Mouse (Mus musculus) intestine, embryonic 14.5 days (tissue): ENCODE results near the gene Pld3. TPM values are rescaled to one million over a fixed set of nuclear protein-coding genes. Genes with fewer than 3 reads are reported as not detected.

Experiments
- ATAC-seq: fragments of 200-750 bp; cut with Nextera tagmentation; replicated peaks from 2 replicates; pipeline ENCODE4 v1.8.0; 2017; ENCODE audit warnings: low read depth, moderate number of reproducible peaks, moderate TSS enrichment, moderate library complexity; ENCODE audit not compliant: low FRiP score, low TSS enrichment
- DNase-seq: peaks from one replicate; pipeline ENCODE4 v3.0.0-alpha.2; 2018; ENCODE audit warnings: low spot score
- H3K27ac ChIP-seq: fragments of 300-500 bp; sonication (generic); 2 replicates; pipeline ENCODE4 v1.5.1; 2014; ENCODE audit warnings: low read depth, mild to moderate bottlenecking, control low read depth
- H3K27me3 ChIP-seq: fragments of 300-500 bp; sonication (generic); replicated peaks from 2 replicates; pipeline ENCODE4 v1.6.1; 2014; ENCODE audit warnings: low read length, control low read depth; ENCODE audit not compliant: control insufficient read depth, insufficient read depth
- H3K36me3 ChIP-seq: fragments of 300-500 bp; sonication (generic); 2 replicates; pipeline ENCODE4 v1.6.1; 2014; ENCODE audit warnings: low read length, control low read depth; ENCODE audit not compliant: control insufficient read depth, insufficient read depth
- H3K4me1 ChIP-seq: fragments of 300-500 bp; sonication (generic); replicated peaks from 2 replicates; pipeline ENCODE4 v1.6.1; 2014; ENCODE audit warnings: low read length, control low read depth, mixed read lengths; ENCODE audit not compliant: control insufficient read depth, insufficient read depth
- H3K4me2 ChIP-seq: fragments of 300-500 bp; sonication (generic); 2 replicates; pipeline ENCODE4 v1.6.1; 2014; ENCODE audit warnings: low read length
- H3K4me3 ChIP-seq: fragments of 300-500 bp; sonication (generic); 2 replicates; pipeline ENCODE4 v1.5.1; 2014; ENCODE audit warnings: low read depth, low read length, control low read depth, mixed read lengths
- H3K9ac ChIP-seq: fragments of 300-500 bp; sonication (generic); 2 replicates; pipeline ENCODE4 v1.6.1; 2014; ENCODE audit warnings: mild to moderate bottlenecking, low read length
- H3K9me3 ChIP-seq: fragments of 300-500 bp; sonication (generic); 2 replicates; pipeline ENCODE4 v1.6.1; 2016; ENCODE audit warnings: low read length, control low read depth; ENCODE audit not compliant: control insufficient read depth
- WGBS: fragments of 180-500 bp; shearing (Covaris S2); extraction: QIAGEN DNeasy Blood & Tissue Kit; methylation state at CpG from one replicate; pipeline ENCODE4 v1.1.7; 2014; 5-methylcytosine and 5-hydroxymethylcytosine counted together
- polyA plus RNA-seq: library from polyadenylated mRNA; unstranded; fragments of >200 nt; fragmentation: Nextera tagmentation; extraction: Ambion mirVana; gene quantifications from 2 replicates; pipeline ENCODE4 v1.2.1, GENCODE M21; 2014

Gene Pld3
- polyA plus RNA-seq: 58.5 and 66.6 TPM in 2 replicates

GRCm38 (mm10) chr7:27552931-27553513 is at the start of gene Pld3, which contains the start of gene 2310022A10Rik:
TSS of gene Pld3 (minus strand) at chr7:27553218.
TSS of gene 2310022A10Rik (plus strand) at chr7:27553233.
- under 1% methylated on average over 39 of the region's 41 CpGs for WGBS
- Histone ChIP-seq H3K27me3 (no peaks in the 10 kb centered on the region), H3K4me2 (peak within 1 kb of the TSS; percentile 54), H3K27ac (no peak within 1 kb of the TSS; the same call in 1 of the 2 replicates), H3K9ac (peak within 1 kb of the TSS; percentile 64), H3K4me3 (peak within 1 kb of the TSS; percentile 74), H3K9me3 (no peaks in the 10 kb centered on the region), H3K36me3 (peaks cover 10% of the 10 kb centered on the region; the same call in 1 of the 2 replicates), H3K4me1 (peaks cover 13% of the 10 kb centered on the region)
- ATAC-seq: peak; percentile 100
- peak; percentile 91 for DNase-seq

- DNase-seq: no peak
- peaks cover 38% of the 10 kb centered on the region for H3K4me1 ChIP-seq
- no peak overlapping the region for H3K9ac ChIP-seq
- H3K36me3 ChIP-seq: peaks cover 4% of the 10 kb centered on the region; the same call in 1 of the 2 replicates
- H3K27me3 ChIP-seq: no peaks in the 10 kb centered on the region
- ATAC-seq: no peak
- H3K4me3 ChIP-seq: no peak overlapping the region
- WGBS: 78% methylated on average over 2 of the region's 2 CpGs
- no peaks in the 10 kb centered on the region for H3K9me3 ChIP-seq
- H3K27ac ChIP-seq: no peak overlapping the region
- no peak overlapping the region for H3K4me2 ChIP-seq
These were observed 49.1 kb upstream of the Pld3 start for GRCm38 (mm10) chr7:27602161-27602560.

GRCm38 (mm10) chr7:27601628-27602027 is 48.6 kb upstream of the Pld3 start:
- H3K27ac ChIP-seq: no peak overlapping the region
- 64% methylated on average over 4 of the region's 4 CpGs for WGBS
- no peaks in the 10 kb centered on the region for H3K9me3 ChIP-seq
- DNase-seq (no peak), ATAC-seq (no peak)
- no peak overlapping the region for H3K4me3 ChIP-seq
- H3K36me3 ChIP-seq: peaks cover 4% of the 10 kb centered on the region; the same call in 1 of the 2 replicates
- no peak overlapping the region for H3K9ac ChIP-seq
- no peaks in the 10 kb centered on the region for H3K27me3 ChIP-seq
- H3K4me1 ChIP-seq: peaks cover 41% of the 10 kb centered on the region
- no peak overlapping the region for H3K4me2 ChIP-seq

- ATAC-seq (no peak), DNase-seq (no peak)
- Histone ChIP-seq H3K27me3 (no peaks in the 10 kb centered on the region), H3K4me3 (no peak overlapping the region), H3K36me3 (peaks cover 3% of the 10 kb centered on the region; the same call in 1 of the 2 replicates), H3K4me1 (peaks cover 46% of the 10 kb centered on the region), H3K9me3 (0 out of 2 replicates have a peak, but pooled peaks cover 3% of the 10 kb centered on the region), H3K9ac (0 out of 2 replicates have a peak overlapping the region, but pooled peaks have one; percentile 7), H3K4me2 (peak overlapping the region; percentile 18; the same call in 1 of the 2 replicates), H3K27ac (no peak overlapping the region)
- 43% methylated on average over 7 of the region's 7 CpGs for WGBS
These were observed 45.0 kb upstream of the Pld3 start for GRCm38 (mm10) chr7:27598053-27598452.

GRCm38 (mm10) chr7:27596586-27597503 is 43.8 kb upstream of the Pld3 start:
- H3K27ac ChIP-seq: peak overlapping the region; percentile 73
- H3K4me2 ChIP-seq: peak overlapping the region; percentile 18
- WGBS: 37% methylated on average over 10 of the region's 10 CpGs
- peaks cover 45% of the 10 kb centered on the region for H3K4me1 ChIP-seq
- ATAC-seq (no peak), DNase-seq (peak; percentile 56)
- H3K27me3 ChIP-seq: no peaks in the 10 kb centered on the region
- H3K9me3 ChIP-seq: 0 out of 2 replicates have a peak, but pooled peaks cover 3% of the 10 kb centered on the region
- H3K36me3 ChIP-seq: no peaks in the 10 kb centered on the region
- H3K4me3 ChIP-seq: peak overlapping the region; percentile 2; the same call in 1 of the 2 replicates
- H3K9ac ChIP-seq: 0 out of 2 replicates have a peak overlapping the region, but pooled peaks have one; percentile 13

- peak overlapping the region; percentile 84 for H3K9ac ChIP-seq
- ATAC-seq (no peak), DNase-seq (peak; percentile 60)
- H3K36me3 ChIP-seq: no peaks in the 10 kb centered on the region
- WGBS: 52% methylated on average over 12 of the region's 12 CpGs
- peak overlapping the region; percentile 84 for H3K4me2 ChIP-seq
- peak overlapping the region; percentile 80 for H3K4me3 ChIP-seq
- H3K27ac ChIP-seq: peak overlapping the region; percentile 96
- peaks cover 32% of the 10 kb centered on the region for H3K4me1 ChIP-seq
- H3K9me3 ChIP-seq: 0 out of 2 replicates have a peak, but pooled peaks cover 3% of the 10 kb centered on the region
- no peaks in the 10 kb centered on the region for H3K27me3 ChIP-seq
These were observed 40.1 kb upstream of the Pld3 start for GRCm38 (mm10) chr7:27592934-27593645.

GRCm38 (mm10) chr7:27592217-27592929 is 39.4 kb upstream of the Pld3 start:
- H3K9ac ChIP-seq: peak overlapping the region; percentile 84

More at GRCm38 (mm10) chr7:27592217-27592929, 39.4 kb upstream of the Pld3 start:
- H3K4me3 ChIP-seq: peak overlapping the region; percentile 80
- 0 out of 2 replicates have a peak, but pooled peaks cover 3% of the 10 kb centered on the region for H3K9me3 ChIP-seq
- peak overlapping the region; percentile 84 for H3K4me2 ChIP-seq
- H3K27me3 ChIP-seq: no peaks in the 10 kb centered on the region
- no peaks in the 10 kb centered on the region for H3K36me3 ChIP-seq
- peak; percentile 61 for ATAC-seq
- H3K4me1 ChIP-seq: peaks cover 25% of the 10 kb centered on the region
- 1% methylated on average over 17 of the region's 17 CpGs for WGBS
- DNase-seq: no peak
- peak overlapping the region; percentile 96 for H3K27ac ChIP-seq
